Mouse (Mus musculus) neural tube, embryonic 14.5 days (tissue): ENCODE data around the gene Cdh12. TPM values are rescaled to one million over a fixed set of nuclear protein-coding genes. Genes with fewer than 3 reads are reported as not detected.
"Not testable (repeated sequence)": the region's sequence is repeated elsewhere in the genome, so short reads cannot be mapped to it uniquely, and the experiment has no call there.

Source experiments
- ATAC-seq: fragments of 200-750 bp; cut with Nextera tagmentation; 2 replicates; pipeline ENCODE4 v1.8.0; 2017; ENCODE audit warnings: low read depth, mild to moderate bottlenecking, moderate TSS enrichment, moderate library complexity
- H3K27ac ChIP-seq: fragments of 300-500 bp; sonication (generic); 2 replicates; pipeline ENCODE4 v1.5.1; 2014; ENCODE audit warnings: low read depth, mild to moderate bottlenecking, control low read depth, low read length, moderate library complexity, mixed read lengths
- H3K27me3 ChIP-seq: fragments of 300-500 bp; sonication (generic); 2 replicates; pipeline ENCODE4 v1.6.1; 2014; ENCODE audit warnings: low read length; ENCODE audit not compliant: control insufficient read depth, insufficient read depth
- H3K36me3 ChIP-seq: fragments of 300-500 bp; sonication (generic); 2 replicates; pipeline ENCODE4 v1.6.1; 2014; ENCODE audit warnings: low read length, mixed read lengths; ENCODE audit not compliant: control insufficient read depth, insufficient read depth
- H3K4me1 ChIP-seq: fragments of 300-500 bp; sonication (generic); 2 replicates; pipeline ENCODE4 v1.6.1; 2014; ENCODE audit warnings: low read length; ENCODE audit not compliant: control insufficient read depth, insufficient read depth
- H3K4me2 ChIP-seq: fragments of 300-500 bp; sonication (generic); 2 replicates; pipeline ENCODE4 v1.6.1; 2014; ENCODE audit warnings: mild to moderate bottlenecking, low read depth, low read length, control low read depth
- H3K4me3 ChIP-seq: fragments of 300-500 bp; sonication (generic); 2 replicates; pipeline ENCODE4 v1.5.1; 2014; ENCODE audit warnings: low read depth, low read length, control low read depth, mixed read lengths
- H3K9ac ChIP-seq: fragments of 300-500 bp; sonication (generic); replicated peaks from 2 replicates; pipeline ENCODE4 v1.6.1; 2014; ENCODE audit warnings: low read depth, mild to moderate bottlenecking, control low read depth, low read length, mixed read lengths
- H3K9me3 ChIP-seq: fragments of 300-500 bp; sonication (generic); 2 replicates; pipeline ENCODE4 v1.6.1; 2016; ENCODE audit warnings: low read length; ENCODE audit not compliant: control insufficient read depth
- WGBS: fragments of 180-500 bp; shearing (Covaris S2); extraction: QIAGEN DNeasy Blood & Tissue Kit; methylation state at CpG from one replicate; pipeline ENCODE4 v1.1.7; 2014; 5-methylcytosine and 5-hydroxymethylcytosine counted together
- polyA plus RNA-seq: library from polyadenylated mRNA; unstranded; fragments of >200 nt; fragmentation: Nextera tagmentation; extraction: Ambion mirVana; gene quantifications from 2 replicates; pipeline ENCODE4 v1.2.1, GENCODE M21; 2014

Cdh12 gene
- polyA plus RNA-seq, 1 experiment from 2014 or later = 12.3 TPM

DNA sequence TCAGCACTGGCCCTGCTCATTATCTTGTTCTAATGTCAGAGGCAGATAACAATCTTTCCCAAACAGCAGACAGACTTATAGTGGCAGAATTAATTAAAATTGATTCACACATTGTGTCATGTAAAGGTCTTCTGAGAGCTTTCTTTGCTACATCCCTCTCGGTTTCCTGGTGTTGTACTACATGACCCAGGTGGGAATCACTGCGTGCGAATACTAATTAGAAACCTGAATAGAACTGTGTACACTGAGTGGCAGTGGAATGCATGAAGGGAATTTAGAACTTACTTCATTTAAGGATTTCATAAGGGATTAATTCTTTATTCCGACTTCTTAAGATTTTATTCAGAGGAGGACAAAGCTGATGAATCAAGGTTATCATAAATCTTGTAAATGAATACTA is 121.9 kb downstream of the Cdh12 start:
- H3K9me3 ChIP-seq = no peaks in the 10 kb centered on the region
- ATAC-seq = no peak; the same call in 1 of the 2 replicates
- H3K36me3 ChIP-seq = no peaks in the 10 kb centered on the region
- H3K4me3 ChIP-seq = no peak overlapping the region
- no peak overlapping the region for H3K27ac ChIP-seq
- no peaks in the 10 kb centered on the region for H3K27me3 ChIP-seq
- H3K4me2 ChIP-seq = no peak overlapping the region
- H3K9ac ChIP-seq = no peak overlapping the region
- 73% methylated on average over 4 of the region's 4 CpGs for WGBS
- no peaks in the 10 kb centered on the region for H3K4me1 ChIP-seq

DNA sequence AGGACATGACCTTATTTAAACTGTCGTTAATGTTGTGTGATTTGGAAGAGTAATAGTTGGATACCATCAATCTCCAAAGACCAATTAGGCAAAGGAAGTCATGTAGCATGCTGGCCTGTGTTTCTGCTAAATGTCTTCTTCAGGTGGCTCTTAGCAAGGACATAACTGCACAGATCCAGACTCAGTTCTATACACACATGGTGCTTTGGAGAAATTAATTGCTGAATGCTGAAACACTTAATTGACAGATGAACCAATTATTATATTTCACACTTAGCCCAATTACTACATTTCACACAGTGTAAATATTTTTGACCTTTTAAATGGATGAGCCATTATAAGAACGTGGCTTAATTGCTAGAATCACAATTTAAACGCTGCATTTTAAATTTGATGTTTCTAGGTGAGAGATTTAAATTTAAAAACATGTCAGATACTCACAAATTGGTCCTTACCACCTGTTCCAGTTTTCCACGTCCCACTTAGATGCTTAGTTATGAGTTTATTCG is 133.6 kb downstream of the Cdh12 start:
- no peak overlapping the region for H3K9ac ChIP-seq
- no peak overlapping the region for H3K4me2 ChIP-seq
- WGBS = 66% methylated on average over 5 of the region's 5 CpGs
- H3K9me3 ChIP-seq = no peaks in the 10 kb centered on the region
- H3K27me3 ChIP-seq = no peaks in the 10 kb centered on the region
- H3K4me1 ChIP-seq = no peaks in the 10 kb centered on the region
- no peaks in the 10 kb centered on the region for H3K36me3 ChIP-seq
- no peak overlapping the region for H3K27ac ChIP-seq
- ATAC-seq = no peak
- no peak overlapping the region for H3K4me3 ChIP-seq

DNA sequence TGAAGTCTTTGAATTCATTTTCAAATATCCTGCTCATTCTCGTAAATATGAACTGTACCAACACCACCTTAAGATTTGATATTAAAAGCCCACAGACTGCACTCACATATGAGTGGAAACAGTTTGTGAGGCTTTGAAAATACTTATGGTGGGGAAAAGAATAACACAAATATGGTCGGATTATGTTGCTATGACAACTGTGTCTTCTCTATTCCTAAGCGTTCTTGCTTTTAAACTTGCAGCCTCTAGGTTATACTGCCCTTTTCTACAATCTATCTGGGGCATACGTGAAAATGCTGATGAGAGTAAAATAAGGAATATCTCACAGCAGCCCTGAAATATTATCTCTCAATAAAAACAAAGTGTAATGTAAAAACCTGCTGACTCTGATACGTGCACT is 142.5 kb downstream of the Cdh12 start:
- no peak overlapping the region for H3K27ac ChIP-seq
- H3K4me1 ChIP-seq = no peaks in the 10 kb centered on the region
- no peak overlapping the region for H3K4me3 ChIP-seq
- H3K27me3 ChIP-seq = no peaks in the 10 kb centered on the region
- 76% methylated on average over 5 of the region's 5 CpGs for WGBS
- H3K9me3 ChIP-seq = no peaks in the 10 kb centered on the region
- H3K36me3 ChIP-seq = no peaks in the 10 kb centered on the region
- no peak for ATAC-seq
- no peak overlapping the region for H3K4me2 ChIP-seq
- no peak overlapping the region for H3K9ac ChIP-seq

DNA sequence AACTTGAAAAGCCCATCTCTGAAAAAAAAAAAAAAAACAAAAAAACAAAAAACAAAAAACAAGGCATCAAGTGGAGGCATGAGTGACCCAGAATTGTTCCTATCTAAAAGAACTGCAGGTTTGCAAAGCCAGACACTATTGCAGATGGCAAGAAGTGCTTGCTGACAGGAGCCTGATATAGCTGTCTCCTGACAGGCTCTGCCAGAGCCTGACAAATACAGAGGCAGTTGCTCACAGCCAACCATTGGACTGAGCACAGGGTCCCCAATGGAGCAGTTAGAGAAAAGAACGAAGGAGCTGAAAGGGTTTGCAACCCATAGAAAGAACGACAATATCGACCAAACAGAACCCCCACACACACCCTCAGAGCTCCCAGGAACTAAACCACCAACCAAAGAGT is 156.7 kb downstream of the Cdh12 start:
- H3K4me1 ChIP-seq, H3K27me3 ChIP-seq, H3K9ac ChIP-seq, H3K36me3 ChIP-seq, H3K4me2 ChIP-seq, ATAC-seq, H3K9me3 ChIP-seq, H3K27ac ChIP-seq, H3K4me3 ChIP-seq: not testable (repeated sequence)
- WGBS = 83% methylated on average over 3 of the region's 3 CpGs

DNA sequence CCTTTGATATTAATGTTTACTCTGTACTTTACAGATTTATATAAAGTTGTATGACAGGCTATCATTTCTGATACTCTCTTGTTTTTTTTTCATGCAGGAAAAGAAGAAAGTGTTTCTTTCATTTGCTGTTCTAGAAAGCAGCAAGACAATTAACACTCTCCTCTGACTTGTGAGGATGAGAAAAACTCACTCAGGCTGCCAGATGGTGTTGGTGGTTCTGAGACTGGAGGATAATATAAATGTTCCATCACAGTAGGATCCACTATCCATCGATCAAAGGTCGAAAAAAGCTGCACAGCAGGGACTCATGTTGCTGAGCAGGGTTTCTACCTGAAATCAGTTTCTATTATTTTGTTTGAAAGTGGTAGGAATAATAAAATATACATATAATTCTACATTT is 185.5 kb downstream of the Cdh12 start:
- WGBS = 70% methylated on average over 2 of the region's 2 CpGs
- Histone ChIP-seq H3K27ac (no peak overlapping the region), H3K4me1 (no peaks in the 10 kb centered on the region), H3K27me3 (no peaks in the 10 kb centered on the region), H3K9me3 (no peaks in the 10 kb centered on the region), H3K4me3 (no peak overlapping the region), H3K4me2 (no peak overlapping the region), H3K9ac (no peak overlapping the region), H3K36me3 (no peaks in the 10 kb centered on the region)
- ATAC-seq = no peak

DNA sequence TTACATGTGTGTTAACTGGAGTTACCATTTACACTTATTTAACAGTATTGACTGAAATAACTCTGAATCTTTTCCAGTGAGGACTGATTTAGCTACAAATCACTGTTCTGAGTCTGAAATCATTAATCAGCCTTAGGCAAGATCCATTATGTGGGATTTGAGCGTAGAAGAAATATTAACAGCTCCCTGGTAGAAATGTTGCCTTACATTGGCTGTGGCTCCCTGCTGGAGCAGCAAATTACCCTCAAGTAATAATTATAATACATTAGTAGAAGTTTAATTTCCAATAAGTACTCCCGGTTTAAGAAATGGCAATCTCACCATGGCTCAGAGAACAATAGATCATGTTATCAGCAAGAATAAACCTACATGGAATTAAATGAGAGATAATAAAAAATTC is 190.1 kb downstream of the Cdh12 start:
- no peaks in the 10 kb centered on the region for H3K27me3 ChIP-seq
- 38% methylated on average over 2 of the region's 2 CpGs for WGBS
- H3K9ac ChIP-seq = no peak overlapping the region
- no peaks in the 10 kb centered on the region for H3K36me3 ChIP-seq
- no peaks in the 10 kb centered on the region for H3K4me1 ChIP-seq
- no peak overlapping the region for H3K27ac ChIP-seq
- no peak overlapping the region for H3K4me3 ChIP-seq
- H3K4me2 ChIP-seq = no peak overlapping the region
- ATAC-seq = peak; percentile 60; the same call in 1 of the 2 replicates
- H3K9me3 ChIP-seq = no peaks in the 10 kb centered on the region

DNA sequence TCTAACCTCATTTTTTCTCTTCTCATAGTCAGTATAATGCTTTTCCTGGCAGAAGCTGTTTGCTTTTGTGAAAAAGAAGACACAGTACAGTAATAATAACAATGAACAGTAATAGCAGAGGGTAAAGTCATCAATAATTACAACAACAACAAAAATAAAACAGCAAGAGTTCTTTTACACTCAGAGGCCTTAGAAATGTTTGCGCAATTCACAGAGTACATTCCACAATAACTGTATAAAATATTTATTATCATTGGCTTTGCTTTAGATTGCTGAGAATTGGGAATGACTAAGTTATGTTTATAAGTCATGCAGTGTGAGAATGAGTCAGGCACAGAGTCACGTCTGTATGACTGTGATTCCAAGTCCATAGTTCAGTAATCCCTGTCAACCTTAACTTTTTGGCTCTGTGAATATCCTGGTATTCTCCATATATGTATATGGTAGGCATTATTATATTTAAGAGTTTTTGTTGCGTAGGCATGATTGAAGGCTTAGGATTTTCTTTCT is 193.9 kb downstream of the Cdh12 start:
- no peaks in the 10 kb centered on the region for H3K4me1 ChIP-seq
- H3K36me3 ChIP-seq = no peaks in the 10 kb centered on the region
- no peak overlapping the region for H3K9ac ChIP-seq
- H3K4me3 ChIP-seq = no peak overlapping the region
- no peak for ATAC-seq
- H3K9me3 ChIP-seq = no peaks in the 10 kb centered on the region
- WGBS = 82% methylated on average over 3 of the region's 3 CpGs
- H3K4me2 ChIP-seq = no peak overlapping the region
- H3K27me3 ChIP-seq = no peaks in the 10 kb centered on the region
- H3K27ac ChIP-seq = no peak overlapping the region

DNA sequence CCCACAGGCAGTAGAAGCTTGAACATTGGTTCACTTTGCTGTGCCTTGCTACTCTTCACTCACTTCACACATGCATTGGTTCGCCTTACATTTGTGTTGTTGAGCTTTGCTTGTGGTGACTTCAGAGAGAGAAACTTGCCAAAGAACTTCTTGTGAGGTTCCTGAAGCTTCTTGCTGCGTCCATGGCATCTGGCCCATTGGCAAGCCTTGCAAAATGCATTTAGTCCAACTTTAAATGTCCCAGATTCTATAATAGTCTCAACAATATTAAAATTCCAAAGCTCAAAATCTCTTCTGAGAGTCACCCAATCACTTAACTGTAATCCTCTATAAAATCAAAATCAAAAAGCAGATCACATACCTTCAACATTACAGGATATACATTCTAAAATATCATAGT is 211.2 kb downstream of the Cdh12 start:
- 79% methylated on average over 2 of the region's 2 CpGs for WGBS
- no peak for ATAC-seq
- no peak overlapping the region for H3K4me2 ChIP-seq
- no peaks in the 10 kb centered on the region for H3K9me3 ChIP-seq
- H3K4me3 ChIP-seq = no peak overlapping the region
- no peaks in the 10 kb centered on the region for H3K36me3 ChIP-seq
- H3K4me1 ChIP-seq = no peaks in the 10 kb centered on the region
- no peak overlapping the region for H3K27ac ChIP-seq
- H3K27me3 ChIP-seq = no peaks in the 10 kb centered on the region
- no peak overlapping the region for H3K9ac ChIP-seq

DNA sequence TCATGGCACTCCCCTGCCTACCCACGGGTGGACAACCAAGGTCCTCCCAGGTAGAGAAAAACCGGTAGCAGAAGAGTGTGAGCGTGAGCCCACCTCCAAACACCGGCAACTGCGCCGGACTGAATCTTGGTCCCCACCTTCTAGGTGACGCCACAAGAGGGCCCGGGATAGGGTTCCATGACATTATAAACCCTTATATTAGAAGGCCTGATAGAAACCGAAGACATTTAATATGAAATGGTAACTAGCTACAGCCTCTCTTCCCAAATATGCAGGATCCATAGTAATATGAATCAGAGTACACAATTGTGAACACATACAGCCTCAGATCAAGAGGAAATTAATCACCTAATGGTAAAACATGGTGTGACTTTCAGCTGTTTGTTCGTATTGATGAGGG is 217.6 kb downstream of the Cdh12 start, which contains the start of gene Acot10:
Gene Acot10, minus strand, starts transcription at position 101 of the 400 bp plus-strand sequence.
- Histone ChIP-seq H3K27ac (no peak within 1 kb of the TSS), H3K4me2 (no peak within 1 kb of the TSS), H3K27me3 (no peaks in the 10 kb centered on the region), H3K9me3 (no peaks in the 10 kb centered on the region), H3K36me3 (no peaks in the 10 kb centered on the region), H3K4me1 (no peaks in the 10 kb centered on the region), H3K9ac (no peak within 1 kb of the TSS), H3K4me3 (no peak within 1 kb of the TSS)
- WGBS = 92% methylated on average over 10 of the region's 10 CpGs
- no peak for ATAC-seq
